Mouse (Mus musculus): Measurements from ENCODE around the gene Ccdc184. TPM values are rescaled to one million over a fixed set of nuclear protein-coding genes. Genes with fewer than 3 reads are reported as not detected.

The Ccdc184 gene
- polyA plus RNA-seq, 1 experiment from 2014 or later, result 24.0 TPM

DNA sequence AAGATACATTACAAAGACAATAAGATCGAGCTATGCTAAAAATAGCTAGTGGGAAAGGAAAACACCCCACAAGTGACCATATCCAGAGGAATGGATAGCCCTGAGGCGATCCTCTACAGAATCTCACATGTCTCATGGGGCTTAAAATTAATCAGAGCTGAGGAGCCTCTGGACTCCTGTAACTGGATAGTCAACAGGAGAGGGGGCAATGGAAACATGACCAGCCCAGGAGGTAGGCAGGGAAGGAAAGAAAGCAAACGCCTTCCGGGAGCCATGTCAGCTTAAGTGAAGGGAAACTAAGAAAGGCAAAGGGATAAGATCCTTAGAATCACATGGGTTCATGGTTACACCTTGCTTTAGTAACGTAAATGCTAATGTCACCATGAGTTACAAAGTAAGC is 26.1 kb upstream of the Ccdc184 start:
- H3K27me3 ChIP-seq (replicated peaks), result no peaks in the 10 kb centered on the region
- peaks cover 59% of the 10 kb centered on the region for H3K36me3 ChIP-seq
- no peak overlapping the region for H3K4me2 ChIP-seq (replicated peaks)
- H3K9me3 ChIP-seq, result no peaks in the 10 kb centered on the region
- H3K27ac ChIP-seq, result no peak overlapping the region
- 93% methylated on average over 5 of the region's 5 CpGs for WGBS
- ATAC-seq (ENCODE audit: low FRiP score, low read depth), result no peak
- no peak overlapping the region for H3K4me3 ChIP-seq
- no peak overlapping the region for H3K9ac ChIP-seq
- peaks cover 7% of the 10 kb centered on the region; the same call in 1 of the 2 replicates for H3K4me1 ChIP-seq

DNA sequence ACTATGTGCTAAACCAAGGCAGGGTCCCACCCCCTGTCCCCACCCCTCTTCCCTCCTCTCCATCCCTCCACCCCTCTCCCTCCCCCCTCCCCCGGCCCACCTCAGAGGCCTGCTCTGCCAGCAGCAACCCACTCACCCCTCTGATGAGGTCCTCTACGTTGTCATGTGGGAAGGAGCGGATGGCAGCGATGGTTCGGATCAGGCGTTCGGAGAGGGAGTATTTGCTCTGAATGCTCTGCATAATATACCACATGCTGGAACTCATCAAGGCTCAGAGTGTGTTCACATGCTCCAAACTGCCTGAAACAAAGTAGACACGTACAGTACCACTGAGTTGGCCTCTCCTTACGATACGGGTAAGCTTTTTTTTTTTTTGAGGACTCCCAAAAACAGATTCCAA is 24.4 kb upstream of the Ccdc184 start:
- H3K27ac ChIP-seq, result no peak overlapping the region
- WGBS, result 90% methylated on average over 10 of the region's 10 CpGs
- no peak overlapping the region for H3K9ac ChIP-seq
- H3K9me3 ChIP-seq, result no peaks in the 10 kb centered on the region
- H3K36me3 ChIP-seq, result peaks cover 42% of the 10 kb centered on the region
- no peaks in the 10 kb centered on the region for H3K27me3 ChIP-seq (replicated peaks)
- no peak overlapping the region for H3K4me2 ChIP-seq (replicated peaks)
- no peak for ATAC-seq (ENCODE audit: low FRiP score, low read depth)
- no peak overlapping the region for H3K4me3 ChIP-seq
- peaks cover 10% of the 10 kb centered on the region; the same call in 1 of the 2 replicates for H3K4me1 ChIP-seq

DNA sequence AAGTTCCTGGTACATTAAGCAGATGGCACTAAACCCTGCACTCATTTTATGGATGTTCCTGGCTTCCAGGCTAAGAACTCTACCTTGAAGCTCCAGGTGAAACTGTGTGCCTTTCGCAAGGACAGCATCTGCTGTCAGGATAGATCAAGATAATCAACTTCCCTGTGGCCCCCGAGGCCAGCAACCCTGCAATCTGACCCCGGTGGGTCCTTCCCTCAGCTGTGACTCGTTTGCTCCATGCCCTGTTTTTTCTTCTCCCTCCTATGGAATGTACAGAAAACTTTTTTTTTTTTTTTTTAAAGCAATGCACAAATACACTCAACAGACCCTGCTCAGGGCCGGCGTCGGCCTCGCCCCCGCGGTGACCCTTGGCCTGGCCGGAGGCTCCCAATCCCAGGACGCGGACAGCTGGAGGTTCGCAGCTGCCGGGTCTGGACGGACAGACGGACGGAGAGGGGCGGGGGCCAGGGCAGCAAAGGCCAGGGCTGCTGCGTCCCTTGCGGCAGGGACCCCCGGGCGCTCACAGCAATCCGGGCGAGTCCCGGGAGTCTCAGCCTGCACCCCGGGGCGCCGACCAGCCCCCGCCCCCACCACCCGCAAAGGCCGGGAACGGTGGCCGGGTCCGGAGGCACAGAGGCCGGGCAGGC is 22.0 kb upstream of the Ccdc184 start:
- H3K9me3 ChIP-seq, result no peaks in the 10 kb centered on the region
- no peaks in the 10 kb centered on the region for H3K27me3 ChIP-seq (replicated peaks)
- 2% methylated on average over 36 of the region's 36 CpGs for WGBS
- peak overlapping the region; percentile 95 for H3K9ac ChIP-seq
- H3K36me3 ChIP-seq, result peaks cover 20% of the 10 kb centered on the region
- peak overlapping the region; percentile 90 for H3K4me2 ChIP-seq (replicated peaks)
- no peak; the same call in none of the 2 replicates for ATAC-seq (ENCODE audit: low FRiP score, low read depth)
- peak overlapping the region; percentile 99 for H3K4me3 ChIP-seq
- peak overlapping the region; percentile 57; the same call in 1 of the 2 replicates for H3K27ac ChIP-seq
- H3K4me1 ChIP-seq, result peaks cover 10% of the 10 kb centered on the region; the same call in 1 of the 2 replicates

DNA sequence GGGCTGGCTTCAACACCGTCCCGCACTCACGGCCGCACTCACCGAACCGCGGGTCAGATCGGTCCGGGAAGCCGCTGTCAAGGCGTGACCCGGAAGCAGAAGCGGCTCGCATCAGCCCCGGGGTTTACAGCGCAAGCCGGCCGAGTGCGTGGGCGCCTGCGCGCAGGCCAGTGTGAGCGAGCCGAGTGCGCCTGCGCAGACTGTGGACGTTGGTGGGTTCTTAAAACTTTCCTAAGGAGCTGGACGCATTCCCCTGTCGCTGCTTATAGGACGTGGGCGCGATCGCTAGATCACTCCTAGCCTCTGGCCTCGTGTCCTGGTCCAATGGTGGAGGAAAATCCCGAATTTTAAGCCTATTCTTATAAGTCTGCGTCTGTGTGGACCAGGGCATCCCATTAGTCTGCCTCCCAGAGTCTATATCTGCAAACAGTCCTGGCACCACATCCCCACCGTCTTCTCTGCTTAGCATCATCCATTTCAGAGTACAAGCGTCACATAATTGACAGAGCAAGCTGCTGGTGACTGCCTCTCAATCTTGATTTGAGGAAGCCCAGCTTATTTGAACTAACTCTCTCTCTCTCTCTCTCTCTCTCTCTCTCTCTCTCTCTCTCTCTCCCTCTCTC is 21.3 kb upstream of the Ccdc184 start:
- under 1% methylated on average over 38 of the region's 38 CpGs for WGBS
- Histone ChIP-seq H3K27ac (0 out of 2 replicates have a peak overlapping the region, but pooled peaks have one; percentile 26), H3K27me3 (replicated peaks) (no peaks in the 10 kb centered on the region), H3K4me2 (replicated peaks) (peak overlapping the region; percentile 90), H3K36me3 (peaks cover 15% of the 10 kb centered on the region), H3K4me3 (peak overlapping the region; percentile 99), H3K9ac (peak overlapping the region; percentile 95), H3K9me3 (no peaks in the 10 kb centered on the region), H3K4me1 (peaks cover 10% of the 10 kb centered on the region; the same call in 1 of the 2 replicates)
- ATAC-seq (ENCODE audit: low FRiP score, low read depth), result peak; percentile 96

DNA sequence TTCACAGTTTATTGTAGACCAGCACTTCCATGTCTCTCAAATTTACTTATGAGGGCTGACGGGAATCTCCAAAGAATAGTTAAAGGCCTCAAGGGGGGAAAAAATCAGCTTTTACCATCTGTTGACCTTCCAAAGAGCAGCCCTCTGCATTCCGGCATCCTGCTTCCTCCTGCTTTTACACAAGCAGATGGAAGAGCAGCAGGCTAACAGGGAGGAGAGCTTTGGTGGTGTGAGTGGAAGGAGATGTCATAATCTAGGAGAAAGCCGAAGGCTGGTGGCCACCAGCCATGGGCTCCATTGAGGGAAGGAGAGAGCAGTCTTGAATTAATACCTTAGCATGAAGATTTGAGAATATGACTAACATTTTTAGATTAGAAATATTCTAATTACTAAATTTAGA is 18.6 kb upstream of the Ccdc184 start:
- Histone ChIP-seq H3K4me2 (replicated peaks) (no peak overlapping the region), H3K27me3 (replicated peaks) (no peaks in the 10 kb centered on the region), H3K36me3 (no peaks in the 10 kb centered on the region), H3K9me3 (no peaks in the 10 kb centered on the region), H3K4me1 (peaks cover 10% of the 10 kb centered on the region; the same call in 1 of the 2 replicates), H3K4me3 (no peak overlapping the region), H3K27ac (no peak overlapping the region), H3K9ac (no peak overlapping the region)
- no peak for ATAC-seq (ENCODE audit: low FRiP score, low read depth)
- WGBS, result 81% methylated on average over 3 of the region's 3 CpGs

DNA sequence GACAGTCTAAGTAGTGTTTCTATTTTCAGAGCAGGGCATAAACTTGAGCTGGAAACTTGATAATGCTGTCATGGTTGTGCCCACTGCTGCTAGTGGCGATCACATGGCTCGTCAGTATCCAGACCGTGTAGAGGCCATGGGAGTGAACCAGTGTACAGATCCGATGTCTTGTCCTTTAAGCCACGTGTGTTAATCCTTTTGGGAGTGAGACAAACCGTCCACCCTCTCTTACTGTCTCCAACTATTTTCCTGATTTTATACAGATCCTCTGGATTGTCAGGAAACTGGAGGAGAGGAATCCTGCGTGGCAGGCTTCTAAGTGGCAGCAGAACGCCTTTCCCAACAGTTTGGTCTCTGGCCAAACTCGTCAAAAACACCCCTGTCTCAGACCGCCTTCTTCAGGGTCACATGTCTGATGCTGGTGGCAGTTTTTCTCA is 17.8 kb upstream of the Ccdc184 start:
- 85% methylated on average over 10 of the region's 10 CpGs for WGBS
- Histone ChIP-seq H3K27me3 (replicated peaks) (no peaks in the 10 kb centered on the region), H3K9ac (no peak overlapping the region), H3K4me2 (replicated peaks) (no peak overlapping the region), H3K4me3 (no peak overlapping the region), H3K9me3 (no peaks in the 10 kb centered on the region), H3K36me3 (no peaks in the 10 kb centered on the region), H3K4me1 (peaks cover 10% of the 10 kb centered on the region; the same call in 1 of the 2 replicates), H3K27ac (no peak overlapping the region)
- ATAC-seq (ENCODE audit: low FRiP score, low read depth), result no peak

DNA sequence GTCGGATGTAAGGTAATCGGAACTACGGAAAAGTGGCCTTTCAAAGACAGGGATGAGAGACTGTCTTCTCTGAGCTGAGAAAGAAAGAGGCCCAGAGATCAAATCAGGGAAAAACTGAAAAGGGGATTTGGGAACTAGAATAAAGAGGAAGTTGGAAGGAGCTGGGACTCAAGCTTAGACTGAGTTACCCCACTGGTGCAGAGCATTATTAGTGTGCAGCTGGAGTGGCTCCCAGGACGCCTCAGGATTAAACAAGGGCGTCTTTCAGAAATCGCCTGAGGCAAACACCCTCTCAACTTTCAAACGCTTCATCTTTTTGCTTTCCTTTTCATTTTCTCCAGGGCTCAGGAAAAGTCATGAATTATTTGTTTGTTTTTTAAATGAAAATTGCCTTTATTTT is 14.0 kb upstream of the Ccdc184 start:
- H3K27ac ChIP-seq, result no peak overlapping the region
- no peaks in the 10 kb centered on the region for H3K9me3 ChIP-seq
- no peaks in the 10 kb centered on the region for H3K27me3 ChIP-seq (replicated peaks)
- H3K9ac ChIP-seq, result no peak overlapping the region
- H3K4me3 ChIP-seq, result no peak overlapping the region
- no peak overlapping the region for H3K4me2 ChIP-seq (replicated peaks)
- 71% methylated on average over 7 of the region's 7 CpGs for WGBS
- ATAC-seq (ENCODE audit: low FRiP score, low read depth), result no peak
- no peaks in the 10 kb centered on the region for H3K4me1 ChIP-seq
- no peaks in the 10 kb centered on the region for H3K36me3 ChIP-seq

DNA sequence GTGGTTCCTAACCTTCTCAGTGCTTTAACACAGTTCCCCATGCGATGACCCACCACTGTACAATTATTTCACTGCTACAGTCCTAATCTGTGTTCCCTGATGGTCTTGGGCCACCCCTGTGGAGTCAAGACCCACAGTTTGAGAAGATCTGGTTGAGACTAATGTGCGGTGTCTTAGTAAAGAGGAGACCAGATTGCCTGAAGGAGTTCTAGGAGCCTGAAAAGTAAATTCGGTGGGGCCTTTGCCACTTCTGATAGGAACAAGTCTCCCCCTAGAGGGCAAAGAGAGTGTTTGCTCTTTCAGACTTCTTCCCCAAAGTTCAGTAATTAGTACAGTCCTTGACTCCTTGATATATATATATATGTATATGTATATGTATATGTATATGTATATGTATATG is 13.3 kb upstream of the Ccdc184 start:
- WGBS, result 33% methylated on average over 3 of the region's 3 CpGs
- no peak overlapping the region for H3K4me3 ChIP-seq
- H3K27ac ChIP-seq, result no peak overlapping the region
- H3K36me3 ChIP-seq, result no peaks in the 10 kb centered on the region
- no peak overlapping the region for H3K9ac ChIP-seq
- H3K4me1 ChIP-seq, result no peaks in the 10 kb centered on the region
- no peaks in the 10 kb centered on the region for H3K27me3 ChIP-seq (replicated peaks)
- no peaks in the 10 kb centered on the region for H3K9me3 ChIP-seq
- no peak overlapping the region for H3K4me2 ChIP-seq (replicated peaks)
- ATAC-seq (ENCODE audit: low FRiP score, low read depth), result no peak

DNA sequence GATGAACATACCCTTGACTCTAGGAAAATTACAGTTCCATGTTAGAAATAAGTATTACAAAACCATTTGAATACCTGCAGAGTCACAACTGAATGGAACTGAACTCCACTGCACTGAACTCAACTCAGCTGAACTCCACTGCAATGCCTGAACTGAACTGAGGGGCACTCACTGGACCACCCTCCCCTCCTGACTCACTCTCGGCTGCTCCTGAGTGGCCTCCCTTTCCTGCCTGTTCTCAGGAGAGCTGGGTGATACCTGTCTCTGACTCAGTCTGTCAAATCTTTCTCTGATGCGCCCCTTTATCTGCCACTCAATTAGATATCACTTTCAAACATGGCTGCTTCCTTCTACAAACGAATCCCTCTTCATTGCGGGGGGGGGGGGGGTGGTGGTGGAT is 12.8 kb upstream of the Ccdc184 start:
- no peak for ATAC-seq (ENCODE audit: low FRiP score, low read depth)

DNA sequence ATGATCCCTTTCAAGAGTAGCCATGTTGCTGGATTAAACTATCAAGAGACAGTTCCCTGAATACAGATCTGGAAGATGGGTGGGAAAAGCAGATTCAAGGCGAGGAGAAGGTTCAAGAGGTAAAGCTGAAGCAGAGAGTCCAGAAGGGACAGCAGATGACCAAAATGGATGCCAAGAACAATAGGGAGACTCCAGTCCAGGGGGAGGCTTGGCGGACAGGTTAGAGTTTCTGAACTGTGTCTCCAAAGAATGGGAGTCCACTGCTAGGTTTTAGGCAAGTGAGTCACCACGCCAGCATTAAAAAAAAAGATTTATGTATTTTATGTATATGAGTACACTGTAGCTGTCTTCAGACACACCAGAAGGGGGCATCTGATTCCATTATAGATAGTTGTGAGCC is 12.3 kb upstream of the Ccdc184 start:
- H3K9ac ChIP-seq, result no peak overlapping the region
- WGBS, result 82% methylated on average over 3 of the region's 3 CpGs
- H3K27ac ChIP-seq, result no peak overlapping the region
- H3K4me1 ChIP-seq, result no peaks in the 10 kb centered on the region
- no peaks in the 10 kb centered on the region for H3K9me3 ChIP-seq
- no peaks in the 10 kb centered on the region for H3K36me3 ChIP-seq
- no peak for ATAC-seq (ENCODE audit: low FRiP score, low read depth)
- H3K27me3 ChIP-seq (replicated peaks), result no peaks in the 10 kb centered on the region
- H3K4me2 ChIP-seq (replicated peaks), result no peak overlapping the region
- H3K4me3 ChIP-seq, result no peak overlapping the region

More for the DNA sequence above, 12.8 kb upstream of the Ccdc184 start:
- no peaks in the 10 kb centered on the region for H3K4me1 ChIP-seq
- H3K4me2 ChIP-seq (replicated peaks), result no peak overlapping the region
- 72% methylated on average over 4 of the region's 4 CpGs for WGBS
- H3K9me3 ChIP-seq, result no peaks in the 10 kb centered on the region
- no peak overlapping the region for H3K27ac ChIP-seq
- no peaks in the 10 kb centered on the region for H3K36me3 ChIP-seq
- H3K27me3 ChIP-seq (replicated peaks), result no peaks in the 10 kb centered on the region
- no peak overlapping the region for H3K9ac ChIP-seq
- H3K4me3 ChIP-seq, result no peak overlapping the region

DNA sequence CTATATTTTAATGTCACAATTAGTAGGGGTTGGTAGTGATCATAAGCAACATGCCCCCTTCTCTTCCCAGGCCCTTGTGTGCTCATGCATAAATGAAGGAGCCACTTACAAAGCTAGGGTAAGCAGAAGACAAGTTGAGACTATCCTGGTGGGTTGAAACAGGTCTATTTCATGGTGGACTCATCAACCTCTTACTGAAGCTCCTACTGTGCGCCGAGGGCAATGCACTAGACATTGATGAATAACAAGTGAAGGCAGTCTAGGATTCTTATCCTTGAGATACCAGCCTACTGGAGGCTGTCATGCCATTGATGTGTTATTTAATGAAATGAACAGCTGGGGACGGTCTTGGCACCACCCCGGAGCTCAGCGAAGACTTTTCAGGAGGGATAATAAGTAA is 11.7 kb upstream of the Ccdc184 start:
- H3K4me3 ChIP-seq, result no peak overlapping the region
- H3K4me1 ChIP-seq, result no peaks in the 10 kb centered on the region
- 92% methylated on average over 5 of the region's 5 CpGs for WGBS
- no peak overlapping the region for H3K4me2 ChIP-seq (replicated peaks)
- no peak overlapping the region for H3K9ac ChIP-seq
- H3K27ac ChIP-seq, result no peak overlapping the region
- H3K9me3 ChIP-seq, result no peaks in the 10 kb centered on the region
- H3K27me3 ChIP-seq (replicated peaks), result no peaks in the 10 kb centered on the region
- no peaks in the 10 kb centered on the region for H3K36me3 ChIP-seq
- ATAC-seq (ENCODE audit: low FRiP score, low read depth), result no peak

DNA sequence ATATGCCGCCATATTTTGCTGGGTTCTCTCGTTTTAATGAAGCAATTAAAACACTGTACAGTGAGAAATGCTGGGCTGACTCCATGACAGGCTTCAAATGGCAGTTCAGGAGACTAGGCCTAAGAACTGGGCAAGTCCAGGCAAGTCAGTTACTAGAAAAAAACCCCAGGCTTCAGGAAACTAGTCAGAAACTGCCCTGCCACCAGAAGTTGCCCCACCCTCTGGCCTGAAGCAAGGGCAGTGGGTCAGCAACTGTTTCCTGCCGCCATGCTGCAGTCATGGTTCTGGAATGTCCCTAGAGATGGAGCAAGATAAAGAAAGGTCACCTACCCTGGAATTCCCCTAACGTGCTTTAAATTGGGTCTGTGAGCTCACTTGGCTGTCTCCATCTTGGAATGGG is 11.0 kb upstream of the Ccdc184 start:
- H3K4me2 ChIP-seq (replicated peaks), result no peak overlapping the region
- H3K9ac ChIP-seq, result no peak overlapping the region
- H3K27ac ChIP-seq, result no peak overlapping the region
- no peaks in the 10 kb centered on the region for H3K9me3 ChIP-seq
- WGBS, result 72% methylated on average over 4 of the region's 4 CpGs
- H3K4me1 ChIP-seq, result no peaks in the 10 kb centered on the region
- H3K27me3 ChIP-seq (replicated peaks), result no peaks in the 10 kb centered on the region
- H3K4me3 ChIP-seq, result no peak overlapping the region
- no peak for ATAC-seq (ENCODE audit: low FRiP score, low read depth)
- H3K36me3 ChIP-seq, result no peaks in the 10 kb centered on the region

DNA sequence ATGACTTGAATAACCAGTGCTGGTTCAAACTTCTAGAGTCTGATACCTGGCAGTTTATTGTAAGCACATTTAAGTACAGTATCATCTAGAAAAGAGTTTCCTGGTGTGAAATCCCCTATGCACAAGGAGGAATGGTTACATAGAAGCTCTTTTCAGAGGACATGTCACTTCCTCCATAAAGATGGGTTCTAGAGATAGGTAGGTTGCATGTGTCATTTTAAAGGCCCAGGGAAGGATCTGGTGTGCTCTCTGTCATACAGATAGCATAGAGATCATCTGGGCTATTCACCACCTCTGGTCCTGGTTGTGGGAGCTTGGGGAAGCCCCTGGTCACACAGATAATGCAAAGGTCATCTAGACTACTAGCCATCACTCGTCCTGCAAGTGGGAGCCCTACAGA is 9.7 kb upstream of the Ccdc184 start:
- H3K27me3 ChIP-seq (replicated peaks), result no peaks in the 10 kb centered on the region
- no peak overlapping the region for H3K4me3 ChIP-seq
- no peaks in the 10 kb centered on the region for H3K9me3 ChIP-seq
- H3K27ac ChIP-seq, result no peak overlapping the region
- H3K4me1 ChIP-seq, result no peaks in the 10 kb centered on the region
- no peak for ATAC-seq (ENCODE audit: low FRiP score, low read depth)
- no peaks in the 10 kb centered on the region for H3K36me3 ChIP-seq
- no peak overlapping the region for H3K4me2 ChIP-seq (replicated peaks)
- 84% methylated on average over 1 of the region's 1 CpGs for WGBS
- H3K9ac ChIP-seq, result no peak overlapping the region
